Mouse (Mus musculus): ENCODE results near the gene Clint1.

DNA sequence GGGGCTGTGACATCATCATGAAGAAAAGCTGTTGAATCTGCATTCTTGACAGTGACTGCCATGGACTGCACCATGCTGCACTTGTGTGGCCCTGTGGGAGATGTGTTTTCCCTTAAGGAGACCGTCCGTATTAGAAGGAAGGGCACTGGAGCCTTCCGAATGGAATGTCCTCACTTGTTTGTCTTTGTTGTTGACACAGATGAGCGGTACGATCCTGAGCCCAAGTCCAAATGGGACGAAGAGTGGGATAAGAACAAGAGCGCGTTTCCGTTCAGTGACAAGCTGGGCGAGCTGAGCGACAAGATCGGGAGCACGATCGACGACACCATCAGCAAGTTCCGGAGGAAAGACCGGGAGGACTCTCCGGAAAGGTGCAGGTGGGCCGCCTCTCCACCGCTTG is 38.6 kb downstream of the Clint1 start:
- no peak for TF ChIP-seq TAL1 (IDR thresholded peaks at IDR 0.05; ENCODE audit: low read length)
- no peak for TF ChIP-seq GATA1 (IDR thresholded peaks at IDR 0.05; ENCODE audit: low read length)

Measured in erythroblast, embryonic 14.5 days (primary cell).